Mouse (Mus musculus) olfactory bulb, adult 2 months (tissue): ENCODE measurements around the gene Matn1.

Experiments used
- CTCF ChIP-seq: fragments of 200-500 bp; IDR thresholded peaks from 2 replicates; pipeline ENCODE4 v1.5.1; 2012; ENCODE audit warnings: low read depth, mild to moderate bottlenecking, low read length, moderate library complexity; ENCODE audit not compliant: insufficient read depth
- POLR2A ChIP-seq: fragments of 200-500 bp; IDR thresholded peaks from 2 replicates; pipeline ENCODE4 v1.6.1; 2012; ENCODE audit warnings: mild to moderate bottlenecking, low read depth, low read length, moderate library complexity; ENCODE audit not compliant: insufficient read depth

GRCm38 (mm10) chr4:130895701-130896100 is 48.5 kb upstream of the Matn1 start:
- TF ChIP-seq POLR2A = no peak
- no peak for TF ChIP-seq CTCF
